Mouse (Mus musculus) liver, postnatal 0 days (tissue): ENCODE results near the gene Map4k1. TPM values are rescaled to one million over a fixed set of nuclear protein-coding genes. Genes with fewer than 3 reads are reported as not detected.

Experiments used
- ATAC-seq: fragments of 200-750 bp; cut with Nextera tagmentation; 2 replicates; pipeline ENCODE4 v1.8.0; 2017; ENCODE audit warnings: mild to moderate bottlenecking, moderate library complexity
- DNase-seq: peaks from one replicate; pipeline ENCODE4 v3.0.0-alpha.2; 2016
- H3K27ac ChIP-seq: fragments of 300-500 bp; sonication (generic); 2 replicates; pipeline ENCODE4 v1.5.1; 2014; ENCODE audit warnings: antibody characterized with exemption, moderate library complexity, mild to moderate bottlenecking, low read depth
- H3K27me3 ChIP-seq: fragments of 300-500 bp; sonication (generic); 2 replicates; pipeline ENCODE4 v1.6.1; 2014; ENCODE audit warnings: low read length, control low read depth, mixed read lengths; ENCODE audit not compliant: insufficient read depth
- H3K36me3 ChIP-seq: fragments of 300-500 bp; sonication (generic); replicated peaks from 2 replicates; pipeline ENCODE4 v1.6.1; 2014; ENCODE audit warnings: mild to moderate bottlenecking, control low read depth, low read length, moderate library complexity, mixed read lengths; ENCODE audit not compliant: insufficient read depth
- H3K4me1 ChIP-seq: fragments of 300-500 bp; sonication (generic); 2 replicates; pipeline ENCODE4 v1.6.1; 2014; ENCODE audit warnings: antibody characterized with exemption, mild to moderate bottlenecking, control low read depth; ENCODE audit not compliant: insufficient read depth
- H3K4me2 ChIP-seq: fragments of 300-500 bp; sonication (generic); 2 replicates; pipeline ENCODE4 v1.6.1; 2014; ENCODE audit warnings: low read depth, mild to moderate bottlenecking, low read length, moderate library complexity, mixed read lengths
- H3K4me3 ChIP-seq: fragments of 300-500 bp; sonication (generic); 2 replicates; pipeline ENCODE4 v1.5.1; 2014; ENCODE audit warnings: low read depth, low read length
- H3K9ac ChIP-seq: fragments of 300-500 bp; sonication (generic); replicated peaks from 2 replicates; pipeline ENCODE4 v1.6.1; 2014; ENCODE audit warnings: mild to moderate bottlenecking, moderate library complexity
- H3K9me3 ChIP-seq: fragments of 300-500 bp; sonication (generic); 2 replicates; pipeline ENCODE4 v1.6.1; 2016; ENCODE audit warnings: mild to moderate bottlenecking, control low read depth, low read length, mixed read lengths
- CTCF ChIP-seq: sonication (generic); IDR thresholded peaks from 2 replicates; pipeline ENCODE4 v1.5.1; 2016; ENCODE audit warnings: antibody characterized with exemption, low read depth
- EP300 ChIP-seq: IDR thresholded peaks from 2 replicates; pipeline ENCODE4 v1.6.1; 2016; ENCODE audit warnings: antibody characterized with exemption, low read depth, mild to moderate bottlenecking
- WGBS: fragments of 180-500 bp; shearing (Covaris S2); extraction: QIAGEN DNeasy Blood & Tissue Kit; methylation state at CpG from one replicate; pipeline ENCODE4 v1.1.7; 2014; ENCODE audit not compliant: insufficient replicate concordance; 5-methylcytosine and 5-hydroxymethylcytosine counted together
- polyA plus RNA-seq: library from polyadenylated mRNA; unstranded; fragments of >200 nt; fragmentation: Nextera tagmentation; extraction: Ambion mirVana; gene quantifications from 2 replicates; pipeline ENCODE4 v1.2.1, GENCODE M21; 2015

The Map4k1 gene
- polyA plus RNA-seq, 1 experiment from 2014 or later = 16.5 TPM

GRCm38 (mm10) chr7:28948746-28949145, 33.1 kb upstream of the Map4k1 start:
- 91% methylated on average over 7 of the region's 7 CpGs for WGBS
- TF ChIP-seq CTCF = no peak
- no peak for TF ChIP-seq EP300
- Histone ChIP-seq H3K4me1 (peaks cover 83% of the 10 kb centered on the region), H3K4me3 (no peak overlapping the region), H3K9me3 (no peaks in the 10 kb centered on the region), H3K36me3 (peaks cover 12% of the 10 kb centered on the region), H3K4me2 (no peak overlapping the region), H3K27ac (no peak overlapping the region), H3K27me3 (no peaks in the 10 kb centered on the region), H3K9ac (no peak overlapping the region)
- DNase-seq = no peak
- ATAC-seq = no peak

DNA sequence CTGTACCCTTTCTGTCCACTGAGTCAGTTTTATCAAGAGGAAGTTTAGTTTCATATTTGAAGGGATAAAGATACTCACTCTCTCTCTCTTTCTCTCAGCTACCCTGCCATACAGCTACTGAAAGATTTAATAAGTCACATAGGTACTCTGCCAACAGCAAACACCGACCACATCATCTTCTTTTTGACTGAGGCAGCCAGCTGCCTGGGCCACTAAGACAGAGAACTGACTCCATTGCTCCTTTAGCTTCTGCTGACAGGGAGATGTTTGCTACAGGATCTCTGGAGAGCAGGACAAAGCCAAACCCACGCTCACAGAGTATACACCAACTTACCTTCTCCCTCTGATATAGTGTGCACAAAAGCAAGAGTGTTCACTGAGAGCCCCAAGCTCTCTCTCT, 32.6 kb upstream of the Map4k1 start:
- no peak overlapping the region for H3K4me3 ChIP-seq
- WGBS = 79% methylated on average over 2 of the region's 2 CpGs

GRCm38 (mm10) chr7:28950346-28951037, 31.4 kb upstream of the Map4k1 start:
- Histone ChIP-seq H3K27ac (no peak overlapping the region), H3K9me3 (no peaks in the 10 kb centered on the region), H3K36me3 (peaks cover 12% of the 10 kb centered on the region), H3K9ac (no peak overlapping the region), H3K4me2 (no peak overlapping the region), H3K4me1 (peaks cover 88% of the 10 kb centered on the region), H3K27me3 (no peaks in the 10 kb centered on the region), H3K4me3 (no peak overlapping the region)
- 83% methylated on average over 10 of the region's 10 CpGs for WGBS
- DNase-seq (no peak), ATAC-seq (no peak)
- TF ChIP-seq CTCF (no peak), EP300 (no peak)

More for the DNA sequence above, 32.6 kb upstream of the Map4k1 start:
- Histone ChIP-seq H3K36me3 (peaks cover 12% of the 10 kb centered on the region), H3K4me2 (no peak overlapping the region), H3K9ac (no peak overlapping the region; the same call in 1 of the 2 replicates), H3K4me1 (peaks cover 86% of the 10 kb centered on the region), H3K27ac (no peak overlapping the region), H3K9me3 (no peaks in the 10 kb centered on the region), H3K27me3 (no peaks in the 10 kb centered on the region)
- TF ChIP-seq CTCF = no peak
- ATAC-seq (no peak), DNase-seq (no peak)

DNA sequence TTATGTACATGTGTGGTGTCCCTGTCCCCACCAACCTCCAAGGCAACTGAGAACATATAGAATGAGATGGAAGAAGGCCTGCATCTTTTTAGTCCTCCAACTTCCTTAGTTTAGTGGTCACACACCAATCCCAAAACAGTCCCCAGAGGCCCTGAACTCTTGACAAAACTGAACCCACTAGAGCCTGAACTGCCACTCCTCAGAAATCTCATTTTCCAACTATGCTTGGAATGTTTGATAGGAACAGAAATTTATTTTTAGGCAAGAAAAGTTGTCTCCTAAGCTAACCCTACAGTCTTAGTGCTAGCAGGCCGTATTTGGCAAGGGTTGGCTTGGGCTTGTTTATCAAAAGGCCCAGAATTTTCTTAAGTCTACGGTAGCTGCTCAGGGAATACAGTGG, 30.1 kb upstream of the Map4k1 start:
- no peak for DNase-seq
- H3K4me2 ChIP-seq = no peak overlapping the region
- no peaks in the 10 kb centered on the region for H3K27me3 ChIP-seq
- H3K9me3 ChIP-seq = no peaks in the 10 kb centered on the region
- H3K4me3 ChIP-seq = no peak overlapping the region
- TF ChIP-seq CTCF (no peak), EP300 (no peak)
- ATAC-seq = no peak
- H3K4me1 ChIP-seq = peaks cover 89% of the 10 kb centered on the region
- no peak overlapping the region for H3K27ac ChIP-seq
- 85% methylated on average over 2 of the region's 2 CpGs for WGBS
- no peak overlapping the region for H3K9ac ChIP-seq
- peaks cover 12% of the 10 kb centered on the region for H3K36me3 ChIP-seq

DNA sequence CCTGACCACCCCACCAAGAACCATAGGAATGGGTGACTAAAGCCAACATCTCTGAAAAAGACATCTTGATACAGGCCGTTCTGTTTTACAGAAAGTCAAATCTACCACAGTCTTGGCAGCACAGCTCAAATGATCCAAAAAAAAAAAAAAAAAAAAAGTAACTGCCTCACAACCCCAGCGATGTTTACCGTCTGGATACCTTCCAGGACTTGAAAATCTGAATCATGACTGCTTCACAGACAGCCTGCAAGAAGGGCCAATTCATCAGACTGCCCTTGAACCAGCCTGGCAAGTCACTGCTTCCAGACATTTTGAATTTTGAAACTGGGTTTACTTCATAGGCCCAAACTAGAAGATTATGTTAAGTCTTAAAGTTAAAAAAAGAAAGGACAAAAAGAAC, 29.1 kb upstream of the Map4k1 start:
- no peak overlapping the region for H3K4me3 ChIP-seq
- WGBS = 28% methylated on average over 3 of the region's 3 CpGs
- H3K4me2 ChIP-seq = peak overlapping the region; percentile 11; the same call in 1 of the 2 replicates
- no peaks in the 10 kb centered on the region for H3K27me3 ChIP-seq
- H3K9ac ChIP-seq = no peak overlapping the region
- no peaks in the 10 kb centered on the region for H3K9me3 ChIP-seq
- no peak for TF ChIP-seq EP300
- TF ChIP-seq CTCF = no peak
- H3K4me1 ChIP-seq = peaks cover 89% of the 10 kb centered on the region
- no peak for DNase-seq
- ATAC-seq = no peak
- peaks cover 12% of the 10 kb centered on the region for H3K36me3 ChIP-seq
- peak overlapping the region; percentile 49; the same call in 1 of the 2 replicates for H3K27ac ChIP-seq

GRCm38 (mm10) chr7:28953476-28954376, 28.1 kb upstream of the Map4k1 start:
- 36% methylated on average over 2 of the region's 2 CpGs for WGBS
- no peaks in the 10 kb centered on the region for H3K9me3 ChIP-seq
- peak overlapping the region; percentile 5 for H3K9ac ChIP-seq
- peaks cover 91% of the 10 kb centered on the region for H3K4me1 ChIP-seq
- H3K36me3 ChIP-seq = peaks cover 12% of the 10 kb centered on the region
- peak overlapping the region; percentile 76 for H3K27ac ChIP-seq
- H3K27me3 ChIP-seq = no peaks in the 10 kb centered on the region
- peak; percentile 78 for ATAC-seq
- peak overlapping the region; percentile 56 for H3K4me2 ChIP-seq
- DNase-seq = no peak
- H3K4me3 ChIP-seq = no peak overlapping the region
- TF ChIP-seq EP300 (peak; percentile 58), CTCF (no peak)
